Mouse (Mus musculus) forebrain, postnatal 0 days (tissue): ENCODE results near the gene Prr5l. TPM values are rescaled to one million over a fixed set of nuclear protein-coding genes. Genes with fewer than 3 reads are reported as not detected.
A peak's percentile ranks its signal among the peaks of the same experiment; 100 is the strongest.

ENCODE experiments used
- ATAC-seq: fragments of 200-750 bp; cut with Nextera tagmentation; 2 replicates; pipeline ENCODE4 v1.8.0; 2017; ENCODE audit warnings: mild to moderate bottlenecking, moderate library complexity
- DNase-seq: peaks from one replicate; pipeline ENCODE4 v3.0.0-alpha.2; 2015
- H3K27ac ChIP-seq: fragments of 300-500 bp; sonication (generic); 2 replicates; pipeline ENCODE4 v1.5.1; 2014; ENCODE audit warnings: low read depth, mild to moderate bottlenecking, antibody characterized with exemption, low read length, moderate library complexity, mixed read lengths
- H3K27me3 ChIP-seq: fragments of 300-500 bp; sonication (generic); 2 replicates; pipeline ENCODE4 v1.6.1; 2014; ENCODE audit warnings: mild to moderate bottlenecking, low read length, mixed read lengths; ENCODE audit not compliant: insufficient read depth
- H3K36me3 ChIP-seq: fragments of 300-500 bp; sonication (generic); 2 replicates; pipeline ENCODE4 v1.6.1; 2014; ENCODE audit warnings: mild to moderate bottlenecking, moderate library complexity; ENCODE audit not compliant: insufficient read depth
- H3K4me1 ChIP-seq: fragments of 300-500 bp; sonication (generic); 2 replicates; pipeline ENCODE4 v1.6.1; 2014; ENCODE audit warnings: antibody characterized with exemption; ENCODE audit not compliant: insufficient read depth
- H3K4me2 ChIP-seq: fragments of 300-500 bp; sonication (generic); 2 replicates; pipeline ENCODE4 v1.6.1; 2014; ENCODE audit warnings: low read depth, mild to moderate bottlenecking, moderate library complexity
- H3K4me3 ChIP-seq: fragments of 300-500 bp; sonication (generic); 2 replicates; pipeline ENCODE4 v1.5.1; 2014; ENCODE audit warnings: low read depth, low read length, mixed read lengths
- H3K9ac ChIP-seq: fragments of 300-500 bp; sonication (generic); 2 replicates; pipeline ENCODE4 v1.6.1; 2014; ENCODE audit warnings: mild to moderate bottlenecking
- H3K9me3 ChIP-seq: fragments of 300-500 bp; sonication (generic); 2 replicates; pipeline ENCODE4 v1.6.1; 2016; ENCODE audit warnings: low read length
- CTCF ChIP-seq: sonication (generic); IDR thresholded peaks from 2 replicates; pipeline ENCODE4 v1.5.1; 2016; ENCODE audit warnings: antibody characterized with exemption, control low read depth, low read depth
- WGBS: fragments of 180-500 bp; shearing (Covaris S2); extraction: QIAGEN DNeasy Blood & Tissue Kit; methylation state at CpG from one replicate; pipeline ENCODE4 v1.1.7; 2014; 5-methylcytosine and 5-hydroxymethylcytosine counted together
- polyA plus RNA-seq: library from polyadenylated mRNA; unstranded; fragments of >200 nt; fragmentation: Nextera tagmentation; extraction: Ambion mirVana; gene quantifications from 2 replicates; pipeline ENCODE4 v1.2.1, GENCODE M21; 2015
- total RNA-seq: library from RNA; depleted of rRNA; stranded (reverse); fragments of >200 nt; gene quantifications from 2 replicates; pipeline ENCODE4 v1.2.3, GENCODE M21; 2014

Prr5l gene
- total and polyA plus RNA-seq, 2 experiments from 2014 or later: 4.2 to 5.6 TPM

DNA sequence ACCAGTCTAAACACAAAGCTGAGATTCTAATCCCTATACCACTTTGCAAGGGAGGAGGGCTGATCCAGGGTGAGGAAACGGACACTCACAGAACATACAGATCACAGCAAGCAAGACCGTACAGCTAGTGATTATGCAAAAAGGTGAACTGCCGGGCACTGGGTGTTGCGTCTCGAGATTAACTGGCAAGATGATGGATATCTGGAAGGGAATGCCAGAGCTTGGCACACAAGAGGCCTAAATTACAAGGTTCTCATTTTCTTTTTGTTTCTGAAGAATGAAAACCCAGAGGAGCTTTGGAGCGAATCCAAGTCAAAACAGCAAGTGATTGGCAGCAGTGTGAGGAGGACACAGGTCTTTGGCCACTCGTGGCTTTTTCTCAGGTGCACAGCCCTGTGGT is 28.0 kb downstream of the Prr5l start:
- Histone ChIP-seq H3K4me3 (no peak overlapping the region), H3K27ac (no peak overlapping the region), H3K9ac (no peak overlapping the region), H3K4me1 (no peaks in the 10 kb centered on the region), H3K36me3 (no peaks in the 10 kb centered on the region), H3K4me2 (no peak overlapping the region), H3K27me3 (no peaks in the 10 kb centered on the region; the same call in 1 of the 2 replicates), H3K9me3 (no peaks in the 10 kb centered on the region)
- 36% methylated on average over 7 of the region's 7 CpGs for WGBS
- peak; percentile 20 for DNase-seq
- ATAC-seq: no peak
- no peak for TF ChIP-seq CTCF

GRCm38 (mm10) chr2:101842756-101843155 is 40.1 kb downstream of the Prr5l start:
- TF ChIP-seq CTCF: no peak
- Histone ChIP-seq H3K4me2 (no peak overlapping the region), H3K36me3 (no peaks in the 10 kb centered on the region), H3K27ac (no peak overlapping the region), H3K9ac (no peak overlapping the region), H3K4me1 (no peaks in the 10 kb centered on the region), H3K4me3 (no peak overlapping the region), H3K9me3 (no peaks in the 10 kb centered on the region), H3K27me3 (no peaks in the 10 kb centered on the region)
- WGBS: 85% methylated on average over 7 of the region's 7 CpGs
- DNase-seq: no peak
- ATAC-seq: no peak

DNA sequence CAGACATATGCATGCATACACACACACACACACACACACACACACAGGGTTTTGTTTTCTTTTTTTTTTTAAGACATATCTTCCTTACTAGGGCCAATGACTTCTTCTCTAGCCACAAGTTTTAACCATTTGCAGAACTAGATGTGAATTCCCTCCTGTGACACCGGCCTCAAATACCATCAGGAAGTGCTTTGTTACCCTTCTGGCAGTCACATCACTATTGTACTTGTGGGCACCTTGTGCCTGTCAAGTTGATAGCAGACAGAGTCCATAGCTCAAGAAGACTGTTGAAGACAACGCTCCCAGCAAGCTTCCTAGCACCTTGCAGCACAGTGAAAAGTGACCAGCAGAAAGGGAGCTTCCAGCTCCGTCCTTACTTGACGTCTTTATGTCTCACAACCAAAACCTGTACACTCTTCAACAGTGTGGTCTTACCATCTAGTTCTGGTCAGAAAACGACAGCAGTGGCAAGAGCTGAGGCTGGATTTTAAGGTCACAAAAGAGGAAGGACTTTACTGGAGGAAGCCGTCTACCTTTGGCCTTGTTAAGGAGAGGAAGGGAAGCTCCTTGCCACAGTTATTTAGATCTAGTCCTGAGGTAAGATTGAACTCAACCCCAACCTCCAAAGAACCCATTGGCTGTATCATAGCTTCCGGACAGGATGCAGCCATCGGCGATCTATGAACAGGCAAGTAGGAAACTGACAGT is 47.9 kb downstream of the Prr5l start:
- H3K9ac ChIP-seq: no peak overlapping the region
- no peak overlapping the region for H3K27ac ChIP-seq
- ATAC-seq (no peak), DNase-seq (no peak)
- WGBS: 89% methylated on average over 9 of the region's 9 CpGs
- H3K36me3 ChIP-seq: no peaks in the 10 kb centered on the region
- H3K27me3 ChIP-seq: no peaks in the 10 kb centered on the region
- TF ChIP-seq CTCF: no peak
- H3K4me2 ChIP-seq: no peak overlapping the region
- H3K9me3 ChIP-seq: no peaks in the 10 kb centered on the region
- no peaks in the 10 kb centered on the region for H3K4me1 ChIP-seq
- no peak overlapping the region for H3K4me3 ChIP-seq

GRCm38 (mm10) chr2:101832361-101832760 is 50.5 kb downstream of the Prr5l start:
- no peak for TF ChIP-seq CTCF
- no peak overlapping the region for H3K9ac ChIP-seq
- DNase-seq (no peak), ATAC-seq (no peak)
- H3K27ac ChIP-seq: no peak overlapping the region
- H3K4me3 ChIP-seq: no peak overlapping the region
- 73% methylated on average over 9 of the region's 9 CpGs for WGBS
- no peak overlapping the region for H3K4me2 ChIP-seq
- H3K36me3 ChIP-seq: no peaks in the 10 kb centered on the region
- H3K27me3 ChIP-seq: no peaks in the 10 kb centered on the region
- H3K4me1 ChIP-seq: no peaks in the 10 kb centered on the region
- H3K9me3 ChIP-seq: no peaks in the 10 kb centered on the region

DNA sequence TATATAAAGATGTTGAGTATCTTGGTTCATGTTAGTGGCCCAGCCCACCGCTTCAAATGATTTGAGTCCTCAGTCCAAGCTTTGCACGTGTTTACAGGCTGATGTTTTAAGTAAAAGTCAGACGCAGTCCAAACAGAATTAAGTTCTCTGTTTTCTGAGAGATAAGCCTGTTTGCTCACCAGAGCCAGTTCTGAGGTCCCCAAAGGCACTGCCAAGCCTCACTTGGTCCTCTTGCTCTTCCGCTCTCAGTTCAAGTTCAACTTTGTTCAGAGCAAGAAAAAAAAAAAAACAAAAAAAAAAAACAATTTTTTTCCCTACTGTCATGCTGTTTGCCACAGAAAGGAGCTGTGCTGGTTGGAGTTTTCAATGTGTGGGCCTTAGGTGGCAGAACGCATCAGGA is 51.0 kb downstream of the Prr5l start:
- Histone ChIP-seq H3K9ac (no peak overlapping the region), H3K27ac (no peak overlapping the region), H3K36me3 (no peaks in the 10 kb centered on the region), H3K4me2 (no peak overlapping the region), H3K9me3 (no peaks in the 10 kb centered on the region), H3K4me3 (no peak overlapping the region), H3K4me1 (no peaks in the 10 kb centered on the region), H3K27me3 (no peaks in the 10 kb centered on the region)
- 86% methylated on average over 5 of the region's 5 CpGs for WGBS
- TF ChIP-seq CTCF: no peak
- DNase-seq (no peak), ATAC-seq (no peak)

GRCm38 (mm10) chr2:101830186-101830915 is 52.5 kb downstream of the Prr5l start:
- WGBS: 46% methylated on average over 9 of the region's 9 CpGs
- no peaks in the 10 kb centered on the region for H3K9me3 ChIP-seq
- H3K4me2 ChIP-seq: no peak overlapping the region
- no peak overlapping the region for H3K4me3 ChIP-seq
- no peak overlapping the region for H3K9ac ChIP-seq
- H3K4me1 ChIP-seq: no peaks in the 10 kb centered on the region
- ATAC-seq (no peak), DNase-seq (no peak)
- H3K27ac ChIP-seq: no peak overlapping the region
- H3K36me3 ChIP-seq: no peaks in the 10 kb centered on the region
- no peaks in the 10 kb centered on the region for H3K27me3 ChIP-seq
- TF ChIP-seq CTCF: no peak

DNA sequence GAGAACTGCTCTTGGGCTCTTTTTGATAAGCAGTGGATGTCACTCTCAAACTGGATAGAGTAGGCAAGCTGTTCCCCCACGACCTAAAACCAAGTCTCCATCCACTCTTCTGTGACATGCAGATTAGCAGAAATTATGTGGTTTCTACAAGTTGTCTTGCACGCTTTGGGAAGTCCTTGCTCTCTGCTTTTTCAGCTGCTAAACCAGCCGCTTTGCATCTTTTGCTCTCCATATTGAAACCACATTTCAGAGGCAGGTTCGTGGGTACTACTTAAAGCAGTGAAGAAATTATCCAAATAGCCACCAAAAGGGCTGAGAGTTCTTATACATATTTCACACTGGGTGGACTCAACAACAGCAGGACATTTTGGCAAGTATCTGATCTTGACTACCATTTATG is 53.8 kb downstream of the Prr5l start:
- Histone ChIP-seq H3K27ac (no peak overlapping the region), H3K4me2 (no peak overlapping the region), H3K36me3 (no peaks in the 10 kb centered on the region), H3K4me3 (no peak overlapping the region), H3K27me3 (no peaks in the 10 kb centered on the region), H3K9me3 (no peaks in the 10 kb centered on the region), H3K4me1 (no peaks in the 10 kb centered on the region), H3K9ac (no peak overlapping the region)
- WGBS: 87% methylated on average over 4 of the region's 4 CpGs
- TF ChIP-seq CTCF: no peak
- DNase-seq (no peak), ATAC-seq (no peak)
